In genomic region chr5:45101777-45102176, GRCm38 (mm10) we compare ENCODE assay signal across 21 mouse cellular contexts.
DNase-seq lines count a peak whose midpoint lies in the region; ATAC-seq lines count a peak whose summit lies in the region.
"Had no signal": no experiment of that assay in that cellular context is flagged by ENCODE, and none has a peak within 500 bp of the region (broad histone marks: within the 10 kb centered on the region; RNA-seq: fewer than 3 reads in every experiment).

No protein-coding gene starts in this region.

- ATAC-seq in embryonic facial prominence, embryonic 13.5 days (ENCODE audit: insufficient number of reproducible peaks, insufficient read depth, low FRiP score, low TSS enrichment, low read depth), result no peak
- ATAC-seq in hindbrain, embryonic 11.5 days (ENCODE audit: low FRiP score), result peak; percentile 30; the same call in 1 of the 2 replicates
- ATAC-seq in midbrain, embryonic 15.5 days (replicated peaks), result peak; percentile 34; the same call in 1 of the 2 replicates
- ATAC-seq: liver, embryonic 12.5 days; Patski had no signal

- no peak overlapping the region for H3K9ac ChIP-seq in embryonic facial prominence, embryonic 13.5 days
- no peak overlapping the region for H3K9ac ChIP-seq in hindbrain, embryonic 11.5 days (ENCODE audit: low read depth, low read length)
- no peak overlapping the region for H3K9ac ChIP-seq in midbrain, embryonic 15.5 days
- H3K9ac ChIP-seq: limb, embryonic 12.5 days; liver, embryonic 12.5 days; stomach, embryonic 15.5 days had no signal

- DNase-seq in embryonic facial prominence, embryonic 10.5 days (ENCODE audit: low spot score), result no peak
- no peak for DNase-seq in hindbrain, embryonic 11.5 days (ENCODE audit: low spot score)
- no peak for DNase-seq in hindbrain, embryonic 10.5 days (ENCODE audit: low spot score)
- DNase-seq in MN1 (ENCODE audit: low spot score) (peak; percentile 14), adipocyte (ENCODE audit: low spot score) (no peak)
- DNase-seq in urinary bladder, adult 2 months (ENCODE audit: low spot score), result no peak
- DNase-seq: adrenal gland, postnatal 14 days; cerebellum, adult 18-20 months; cerebellum, postnatal 25 days; gastrocnemius, postnatal 14 days; kidney, adult 11 months; lung, adult 2 months; right cerebral cortex, postnatal 14 days; thymus, adult 2 months had no signal

- H3K4me3 ChIP-seq in embryonic facial prominence, embryonic 13.5 days, result no peak overlapping the region
- no peak overlapping the region for H3K4me3 ChIP-seq in embryonic facial prominence, embryonic 10.5 days
- no peak overlapping the region for H3K4me3 ChIP-seq in hindbrain, embryonic 11.5 days (ENCODE audit: low read depth, low read length)
- H3K4me3 ChIP-seq in hindbrain, embryonic 10.5 days, result no peak overlapping the region
- H3K4me3 ChIP-seq in midbrain, embryonic 15.5 days, result no peak overlapping the region
- H3K4me3 ChIP-seq: heart, embryonic 10.5 days; limb, embryonic 12.5 days; liver, embryonic 12.5 days; stomach, embryonic 15.5 days had no signal

- no peaks in the 10 kb centered on the region for H3K36me3 ChIP-seq in embryonic facial prominence, embryonic 13.5 days
- H3K36me3 ChIP-seq in embryonic facial prominence, embryonic 10.5 days (replicated peaks), result no peaks in the 10 kb centered on the region
- no peaks in the 10 kb centered on the region for H3K36me3 ChIP-seq in hindbrain, embryonic 11.5 days (ENCODE audit: control insufficient read depth, insufficient read depth, low read length)
- H3K36me3 ChIP-seq in hindbrain, embryonic 10.5 days, result no peaks in the 10 kb centered on the region
- H3K36me3 ChIP-seq in midbrain, embryonic 15.5 days (replicated peaks), result no peaks in the 10 kb centered on the region
- H3K36me3 ChIP-seq: heart, embryonic 10.5 days; limb, embryonic 12.5 days; liver, embryonic 12.5 days; stomach, embryonic 15.5 days had no signal

- no peak overlapping the region for H3K4me2 ChIP-seq in embryonic facial prominence, embryonic 13.5 days
- no peak overlapping the region for H3K4me2 ChIP-seq in hindbrain, embryonic 11.5 days (replicated peaks; ENCODE audit: low read depth, low read length)
- H3K4me2 ChIP-seq in midbrain, embryonic 15.5 days, result no peak overlapping the region
- H3K4me2 ChIP-seq: limb, embryonic 12.5 days; liver, embryonic 12.5 days; stomach, embryonic 15.5 days had no signal

- peaks cover 31% of the 10 kb centered on the region for H3K4me1 ChIP-seq in embryonic facial prominence, embryonic 13.5 days
- peaks cover 39% of the 10 kb centered on the region for H3K4me1 ChIP-seq in embryonic facial prominence, embryonic 10.5 days
- H3K4me1 ChIP-seq in hindbrain, embryonic 11.5 days (replicated peaks; ENCODE audit: control insufficient read depth, insufficient read depth, low read length), result no peaks in the 10 kb centered on the region
- H3K4me1 ChIP-seq in hindbrain, embryonic 10.5 days (replicated peaks), result peaks cover 11% of the 10 kb centered on the region; the same call in 1 of the 2 replicates
- H3K4me1 ChIP-seq in midbrain, embryonic 15.5 days, result peaks cover 38% of the 10 kb centered on the region
- H3K4me1 ChIP-seq: heart, embryonic 10.5 days; liver, embryonic 12.5 days; stomach, embryonic 15.5 days had no signal

- WGBS in embryonic facial prominence, embryonic 13.5 days, result 66% methylated on average over 4 of the region's 4 CpGs
- WGBS in embryonic facial prominence, embryonic 10.5 days, result 80% methylated on average over 4 of the region's 4 CpGs
- WGBS in hindbrain, embryonic 11.5 days, result 68% methylated on average over 4 of the region's 4 CpGs
- WGBS in hindbrain, embryonic 10.5 days, result 78% methylated on average over 4 of the region's 4 CpGs
- WGBS in midbrain, embryonic 15.5 days, result 27% methylated on average over 4 of the region's 4 CpGs

- no peaks in the 10 kb centered on the region for H3K9me3 ChIP-seq in embryonic facial prominence, embryonic 13.5 days
- no peaks in the 10 kb centered on the region for H3K9me3 ChIP-seq in embryonic facial prominence, embryonic 10.5 days
- H3K9me3 ChIP-seq in hindbrain, embryonic 11.5 days (ENCODE audit: control insufficient read depth, low read length), result no peaks in the 10 kb centered on the region
- H3K9me3 ChIP-seq in hindbrain, embryonic 10.5 days, result no peaks in the 10 kb centered on the region
- H3K9me3 ChIP-seq in midbrain, embryonic 15.5 days, result no peaks in the 10 kb centered on the region
- H3K9me3 ChIP-seq: heart, embryonic 10.5 days; limb, embryonic 12.5 days; liver, embryonic 12.5 days; stomach, embryonic 15.5 days had no signal

- peak overlapping the region; percentile 44; the same call in 1 of the 2 replicates for H3K27ac ChIP-seq in embryonic facial prominence, embryonic 13.5 days
- no peak overlapping the region for H3K27ac ChIP-seq in embryonic facial prominence, embryonic 10.5 days (replicated peaks)
- H3K27ac ChIP-seq in hindbrain, embryonic 11.5 days (ENCODE audit: low read depth, low read length), result no peak overlapping the region
- H3K27ac ChIP-seq in hindbrain, embryonic 10.5 days, result no peak overlapping the region
- H3K27ac ChIP-seq in midbrain, embryonic 15.5 days, result peak overlapping the region; percentile 78
- H3K27ac ChIP-seq: heart, embryonic 10.5 days; limb, embryonic 12.5 days; liver, embryonic 12.5 days; stomach, embryonic 15.5 days had no signal

- H3K27me3 ChIP-seq in embryonic facial prominence, embryonic 13.5 days, result no peaks in the 10 kb centered on the region
- H3K27me3 ChIP-seq in embryonic facial prominence, embryonic 10.5 days (replicated peaks; ENCODE audit: low read depth, poor library complexity, severe bottlenecking), result no peaks in the 10 kb centered on the region
- H3K27me3 ChIP-seq in hindbrain, embryonic 11.5 days (ENCODE audit: control insufficient read depth, insufficient read depth, low read length), result no peaks in the 10 kb centered on the region
- H3K27me3 ChIP-seq in hindbrain, embryonic 10.5 days (ENCODE audit: insufficient read depth, poor library complexity, severe bottlenecking), result no peaks in the 10 kb centered on the region
- H3K27me3 ChIP-seq in midbrain, embryonic 15.5 days (replicated peaks), result no peaks in the 10 kb centered on the region
- H3K27me3 ChIP-seq: limb, embryonic 12.5 days; liver, embryonic 12.5 days; stomach, embryonic 15.5 days had no signal

Comparison
In these comparisons a context has a peak if more than half of its experiments do, and no peak if none do; other contexts are left out.
1. H3K27ac ChIP-seq: peak in embryonic facial prominence, embryonic 13.5 days (single experiment) and midbrain, embryonic 15.5 days (single experiment); none in embryonic facial prominence, embryonic 10.5 days (single experiment), hindbrain, embryonic 11.5 days (single experiment) and hindbrain, embryonic 10.5 days (single experiment).